Mouse (Mus musculus) gastrocnemius, adult 2 months (tissue): ENCODE measurements around the gene Rpl7a. TPM values are rescaled to one million over a fixed set of nuclear protein-coding genes. Genes with fewer than 3 reads are reported as not detected.

Experiments
- DNase-seq: peaks from one replicate; pipeline ENCODE4 v3.0.0; 2022
- H3K27ac ChIP-seq: fragments of 200-600 bp; 2 replicates; pipeline ENCODE4 v1.8.1; 2022; ENCODE audit warnings: mild to moderate bottlenecking
- H3K4me3 ChIP-seq: fragments of 200-600 bp; 2 replicates; pipeline ENCODE4 v1.8.1; 2022; ENCODE audit warnings: mild to moderate bottlenecking, moderate library complexity
- CTCF ChIP-seq: fragments of 200-600 bp; IDR thresholded peaks from 2 replicates; pipeline ENCODE4 v1.8.1; 2022; ENCODE audit warnings: antibody characterized with exemption, mild to moderate bottlenecking, moderate library complexity
- intact Hi-C: fragments of 180-260 bp; cut with DNase I; formaldehyde crosslinking; loops from one replicate; pipeline ENCODE4 v1.15.1; 2025
- total RNA-seq, 2 experiments: library from RNA; stranded (reverse); gene quantifications; 2 replicates each; pipeline ENCODE4 v1.2.3; 2021

Rpl7a gene
- total RNA-seq, 2 experiments from 2014 or later = 261 to 309 TPM

- DNase-seq = no peak
- TF ChIP-seq CTCF = no peak
Observed at GRCm38 (mm10) chr2:26903311-26903710, 7.3 kb upstream of the Rpl7a start.

GRCm38 (mm10) chr2:26905936-26906335 lies 4.6 kb upstream of the Rpl7a start:
- intact Hi-C loops = no loop called here
- TF ChIP-seq CTCF = no peak
- Histone ChIP-seq H3K27ac (no peak overlapping the region), H3K4me3 (no peak overlapping the region)
- no peak for DNase-seq

More at GRCm38 (mm10) chr2:26903311-26903710, 7.3 kb upstream of the Rpl7a start:
- Histone ChIP-seq H3K4me3 (peak overlapping the region; percentile 78), H3K27ac (peak overlapping the region; percentile 90)
- intact Hi-C loops = loop anchor here (5.0 kb wide), 1 partner anchor 456 kb away; the partner anchor contains the start of gene Sec16a

- H3K4me3 ChIP-seq = no peak overlapping the region
- intact Hi-C loops = no loop called here
- no peak for TF ChIP-seq CTCF
- H3K27ac ChIP-seq = no peak overlapping the region
- no peak for DNase-seq
Observed at GRCm38 (mm10) chr2:26906431-26906830, 4.1 kb upstream of the Rpl7a start.

- TF ChIP-seq CTCF = peak; percentile 74
- DNase-seq = peak; percentile 59
- intact Hi-C loops = no loop called here
- Histone ChIP-seq H3K27ac (no peak overlapping the region; the same call in 1 of the 2 replicates), H3K4me3 (no peak overlapping the region)
Observed at GRCm38 (mm10) chr2:26907109-26907508, 3.5 kb upstream of the Rpl7a start.

GRCm38 (mm10) chr2:26908710-26909386 lies 1.7 kb upstream of the Rpl7a start:
- no peak for TF ChIP-seq CTCF
- H3K4me3 ChIP-seq = peak overlapping the region; percentile 83

GRCm38 (mm10) chr2:26909387-26909784 lies 1.2 kb upstream of the Rpl7a start:
- intact Hi-C loops = no loop called here
- Histone ChIP-seq H3K27ac (peak overlapping the region; percentile 91), H3K4me3 (peak overlapping the region; percentile 83)
- TF ChIP-seq CTCF = peak; percentile 17; the same call in 1 of the 2 replicates
- DNase-seq = no peak

More at GRCm38 (mm10) chr2:26908710-26909386, 1.7 kb upstream of the Rpl7a start:
- intact Hi-C loops = no loop called here
- H3K27ac ChIP-seq = peak overlapping the region; percentile 91; the same call in 1 of the 2 replicates
- DNase-seq = no peak

- intact Hi-C loops = loop anchor here (2.0 kb wide), 1 partner anchor 22 kb away; the partner anchor contains the start of gene Surf4
- Histone ChIP-seq H3K27ac (peak overlapping the region; percentile 91), H3K4me3 (peak overlapping the region; percentile 83)
- peak; percentile 72 for DNase-seq
- TF ChIP-seq CTCF = no peak
Observed at GRCm38 (mm10) chr2:26910994-26911765, 616 bp downstream of the Rpl7a start.

GRCm38 (mm10) chr2:26912253-26912770 lies 1.7 kb downstream of the Rpl7a start:
- TF ChIP-seq CTCF = no peak
- peak overlapping the region; percentile 83 for H3K4me3 ChIP-seq
- H3K27ac ChIP-seq = 0 out of 2 replicates have a peak overlapping the region, but pooled peaks have one; percentile 2
- intact Hi-C loops = no loop called here
- no peak for DNase-seq

GRCm38 (mm10) chr2:26913416-26914147 lies 3.0 kb downstream of the Rpl7a start:
- no peak for DNase-seq
- Histone ChIP-seq H3K4me3 (no peak overlapping the region), H3K27ac (no peak overlapping the region)
- no peak for TF ChIP-seq CTCF
- intact Hi-C loops = no loop called here

- Histone ChIP-seq H3K27ac (no peak overlapping the region), H3K4me3 (peak overlapping the region; percentile 89; the same call in 1 of the 2 replicates)
- intact Hi-C loops = no loop called here
- no peak for DNase-seq
- TF ChIP-seq CTCF = no peak
Observed at GRCm38 (mm10) chr2:26914148-26914941, 3.8 kb downstream of the Rpl7a start.

- no peak for TF ChIP-seq CTCF
- DNase-seq = peak; percentile 85
- peak within 1 kb of the TSS; percentile 89 for H3K4me3 ChIP-seq
- H3K27ac ChIP-seq = peak within 1 kb of the TSS; percentile 93
- intact Hi-C loops = no loop called here
Observed at GRCm38 (mm10) chr2:26915927-26916728, 5.6 kb downstream of the Rpl7a start, which contains the start of the genes Surf2 and Surf1. Gene Surf2 (plus strand): TSS chr2:26916367. Gene Surf1 (minus strand): TSS chr2:26916530.
